Mouse (Mus musculus) gastrocnemius, postnatal 14 days (tissue): ENCODE results near the gene Tmem102. TPM values are rescaled to one million over a fixed set of nuclear protein-coding genes. Genes with fewer than 3 reads are reported as not detected.
A peak's percentile ranks its signal among the peaks of the same experiment; 100 is the strongest.

Experiments
- DNase-seq: peaks from one replicate; pipeline ENCODE4 v3.0.0; 2021; ENCODE audit warnings: mixed read lengths
- intact Hi-C: fragments of 180-260 bp; cut with DNase I; formaldehyde crosslinking; loops from one replicate; pipeline ENCODE4 v1.15.1; 2025; ENCODE audit warnings: low total_unique reads
- total RNA-seq, 2 experiments: library from RNA; stranded (reverse); gene quantifications; 2 replicates each; pipeline ENCODE4 v1.2.3; 2021

Gene Tmem102
- total RNA-seq, 2 experiments from 2014 or later, result 0.16 to 0.27 TPM

DNA sequence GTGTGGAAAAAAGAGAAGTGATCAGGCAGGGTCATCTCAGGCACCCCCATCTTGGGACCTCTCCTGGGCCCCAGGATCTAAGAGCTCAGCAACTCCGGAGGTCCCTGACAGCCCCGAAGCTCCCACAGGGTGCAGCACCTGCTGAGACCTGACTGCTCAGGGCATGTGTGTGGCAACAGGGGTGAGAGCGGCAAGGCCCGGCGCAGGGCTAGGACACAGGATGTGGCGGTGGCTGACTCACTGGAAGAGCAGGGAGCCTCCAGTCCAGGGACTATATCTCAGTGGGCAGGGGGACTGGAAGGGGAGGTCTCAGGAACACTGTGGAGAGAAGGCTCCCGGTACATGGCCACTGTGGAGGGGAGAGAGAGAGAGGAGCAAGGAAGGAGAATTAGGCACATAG lies 7.5 kb downstream of the Tmem102 start:
- intact Hi-C loops, result loop anchor here (5.0 kb wide), 1 partner anchor 36 kb away; the partner anchor contains the start of gene Slc35g3
- no peak for DNase-seq

DNA sequence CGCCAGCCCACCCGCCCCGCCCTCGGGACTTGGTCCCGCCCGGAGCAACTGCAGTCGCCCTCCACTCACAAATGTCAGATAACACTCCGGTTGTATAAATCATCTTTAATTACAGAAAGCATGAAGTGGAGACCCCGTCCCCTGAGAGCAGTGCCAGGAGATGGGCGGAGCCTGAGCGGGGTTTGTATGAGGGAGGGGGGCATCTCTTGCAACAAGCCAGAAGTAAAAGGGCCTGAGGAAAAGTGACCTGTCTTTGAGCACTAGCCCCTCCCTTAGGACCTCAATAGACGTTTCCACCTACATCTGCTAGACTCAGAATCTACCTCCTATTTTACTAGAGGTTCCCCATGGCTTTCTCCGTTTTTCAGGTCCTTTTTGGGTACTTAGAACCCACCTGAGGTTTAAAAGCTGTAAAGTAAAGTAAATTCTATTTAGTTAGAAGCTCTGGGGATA lies 9.4 kb downstream of the Tmem102 start:
- intact Hi-C loops, result loop anchor here (5.0 kb wide), 1 partner anchor 34 kb away; the partner anchor contains the start of gene Slc35g3
- DNase-seq, result no peak

DNA sequence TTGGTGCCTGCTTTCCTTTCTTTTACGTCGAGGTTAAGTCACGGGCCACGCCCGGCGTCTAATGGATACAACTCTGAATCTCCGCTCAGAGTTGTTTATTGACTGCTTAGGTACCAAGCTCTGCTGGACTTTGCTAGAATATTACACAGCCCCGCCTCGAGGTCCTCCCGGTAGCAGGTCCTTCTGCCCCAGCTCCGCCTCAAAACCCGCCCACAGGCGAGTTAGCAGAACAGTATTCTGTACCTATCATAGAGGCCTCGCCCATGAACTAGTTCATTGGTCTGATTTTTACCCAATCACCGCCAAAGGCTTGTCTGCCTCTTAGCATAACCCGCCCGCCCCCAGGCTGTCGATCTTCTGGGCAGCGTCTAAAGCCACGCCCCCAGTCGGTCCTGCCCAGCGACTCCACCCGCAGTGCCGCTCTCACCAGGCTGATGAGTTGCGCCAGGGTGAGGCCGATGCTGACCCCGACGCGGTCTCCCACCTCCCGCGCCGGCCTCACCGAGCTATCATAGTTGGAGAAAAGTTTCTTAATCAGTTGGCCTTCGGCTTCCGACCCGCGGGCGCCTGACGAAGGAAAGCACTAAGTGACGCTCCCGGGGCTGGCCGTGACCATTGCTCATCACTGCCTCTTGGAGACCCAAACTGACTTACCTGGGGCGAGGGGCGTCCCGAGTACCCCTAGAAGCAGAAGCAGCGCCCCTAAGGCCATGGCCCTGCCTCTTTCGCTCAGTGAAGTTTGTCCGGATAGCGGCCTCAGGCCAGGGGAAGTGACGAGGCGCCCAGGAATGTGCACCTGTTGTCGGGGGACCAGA lies 10.0 kb downstream of the Tmem102 start, which contains the start of gene Chrnb1:
Gene Chrnb1, minus strand, starts transcription at position 776 of the 815 bp plus-strand sequence.
- peak; percentile 96 for DNase-seq
- intact Hi-C loops, result loop anchor here (5.0 kb wide), 1 partner anchor 33 kb away; the partner anchor contains the start of gene Slc35g3

DNA sequence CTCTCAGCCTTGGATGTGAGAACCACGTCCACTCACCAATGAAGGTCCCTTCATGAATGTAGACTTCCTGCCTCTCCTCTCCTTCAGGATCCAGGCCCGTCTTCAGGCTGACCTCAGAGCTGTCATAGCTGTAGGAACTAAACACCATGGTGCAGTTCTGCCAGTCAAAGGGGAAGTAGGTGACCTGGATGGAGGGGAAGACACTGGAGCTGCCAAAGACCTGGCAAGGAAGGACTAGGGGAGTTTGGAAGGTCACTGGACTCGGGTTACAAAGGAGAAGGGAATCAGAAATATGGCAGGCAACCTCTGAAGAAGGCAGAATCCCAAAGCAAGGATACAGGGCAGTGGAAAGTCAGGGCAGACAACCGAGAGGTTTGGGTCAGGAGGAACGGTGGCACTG lies 12.0 kb downstream of the Tmem102 start:
- DNase-seq, result no peak
- intact Hi-C loops, result loop anchor here (5.0 kb wide), 1 partner anchor 829 kb away; no protein-coding TSS in a partner anchor

DNA sequence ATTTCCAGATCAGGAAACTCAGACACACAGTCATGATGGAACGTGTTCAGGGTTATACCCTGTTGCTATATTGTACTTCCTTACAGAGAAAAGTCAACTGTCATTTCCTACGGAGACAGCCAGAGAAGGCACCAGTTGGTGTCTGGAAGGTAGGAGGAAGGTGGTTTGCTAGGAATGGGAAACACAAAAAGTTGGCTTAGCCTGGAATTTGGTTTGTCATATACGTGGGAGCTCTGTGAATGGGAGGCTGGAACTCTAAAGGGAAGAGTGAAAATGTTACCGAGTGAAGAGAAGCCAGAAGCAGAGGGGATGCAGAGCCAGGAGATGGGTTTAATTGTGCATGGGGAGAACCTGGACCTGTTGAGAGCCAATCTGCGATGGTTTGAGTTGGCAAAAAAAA lies 14.0 kb downstream of the Tmem102 start:
- DNase-seq, result no peak
- intact Hi-C loops, result loop anchor here (5.0 kb wide), 1 partner anchor 831 kb away; no protein-coding TSS in a partner anchor

DNA sequence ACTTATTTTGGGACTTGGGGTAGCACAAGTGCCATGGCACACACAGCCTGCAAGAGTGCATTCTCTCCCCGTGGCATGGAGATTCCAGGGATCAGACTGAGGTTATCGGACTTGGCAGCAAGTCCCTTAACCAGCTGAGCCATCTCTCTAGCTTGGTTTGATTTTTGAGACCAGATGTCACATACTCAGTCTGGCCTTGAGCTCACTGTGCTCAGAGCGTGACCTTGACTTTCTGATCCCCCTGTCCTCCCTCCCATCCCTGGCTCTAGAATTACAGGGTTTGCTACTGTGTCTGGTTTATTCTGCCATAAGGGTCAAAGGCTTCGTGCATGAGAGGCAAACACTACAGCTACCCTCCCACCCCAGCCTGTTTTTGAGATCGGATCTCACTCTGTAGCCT lies 16.0 kb downstream of the Tmem102 start:
- DNase-seq, result no peak
- intact Hi-C loops, result no loop called here

DNA sequence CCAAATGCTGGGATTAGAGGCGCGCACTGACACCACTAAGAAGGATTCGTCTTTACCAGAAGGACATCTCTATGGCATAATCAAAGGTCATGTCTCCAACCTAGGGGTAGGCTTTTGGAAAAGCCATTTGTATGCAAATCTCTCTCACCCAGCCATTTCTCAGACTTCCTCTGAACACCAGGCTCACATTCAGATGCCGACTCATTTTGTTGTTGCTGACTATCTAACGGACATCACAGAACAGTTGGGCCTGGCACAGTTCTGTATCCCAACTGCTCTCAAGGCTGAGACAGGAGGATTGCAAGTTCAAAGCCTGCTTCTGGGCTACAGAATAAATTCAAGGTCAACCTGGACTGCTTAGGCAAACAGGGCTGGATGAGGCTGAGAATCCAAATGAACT lies 18.1 kb downstream of the Tmem102 start:
- DNase-seq, result no peak
- intact Hi-C loops, result no loop called here

DNA sequence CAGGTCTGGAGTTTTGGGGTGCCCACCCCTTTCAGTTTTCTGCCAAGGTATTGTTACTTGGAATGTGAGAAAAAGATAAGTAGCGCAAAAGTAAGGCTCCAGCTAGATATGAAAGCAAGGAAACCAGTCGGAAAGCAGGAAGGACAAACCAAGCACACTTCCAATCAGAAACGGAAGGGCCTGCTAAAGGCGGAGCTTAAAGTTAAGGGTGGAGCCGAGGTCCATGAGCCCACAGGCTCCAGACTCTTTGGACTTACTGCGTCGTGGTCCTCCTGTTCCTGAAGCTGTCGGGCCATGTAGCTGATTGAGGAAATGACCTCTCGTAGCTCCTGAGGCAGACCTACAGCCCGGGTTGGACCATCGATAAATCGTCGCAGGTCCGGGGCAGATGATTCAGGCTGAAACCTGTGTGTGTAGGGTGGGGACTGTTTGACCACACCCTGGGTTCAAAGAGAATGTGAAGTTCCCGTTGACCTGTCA lies 20.6 kb downstream of the Tmem102 start:
- no peak for DNase-seq
- intact Hi-C loops, result no loop called here

DNA sequence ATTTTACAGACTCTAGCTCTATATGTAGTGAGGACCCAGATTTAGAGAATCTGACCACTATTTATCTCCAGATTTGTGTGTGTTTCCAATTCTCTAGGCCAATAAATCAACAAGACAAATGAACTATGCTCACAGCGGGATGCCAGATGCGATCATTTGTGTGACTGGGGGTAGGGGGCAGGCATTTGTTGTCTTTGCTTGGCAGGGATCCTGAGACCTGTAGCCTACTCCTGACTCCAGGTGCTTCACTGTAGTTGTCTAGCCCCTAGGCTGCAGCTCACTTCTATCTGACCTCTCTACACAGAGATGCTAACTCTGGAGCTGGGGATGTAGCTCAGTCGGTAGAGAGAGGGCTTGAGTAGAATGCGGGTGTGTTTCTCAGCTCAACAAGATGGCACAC lies 23.6 kb downstream of the Tmem102 start:
- intact Hi-C loops, result no loop called here
- no peak for DNase-seq

DNA sequence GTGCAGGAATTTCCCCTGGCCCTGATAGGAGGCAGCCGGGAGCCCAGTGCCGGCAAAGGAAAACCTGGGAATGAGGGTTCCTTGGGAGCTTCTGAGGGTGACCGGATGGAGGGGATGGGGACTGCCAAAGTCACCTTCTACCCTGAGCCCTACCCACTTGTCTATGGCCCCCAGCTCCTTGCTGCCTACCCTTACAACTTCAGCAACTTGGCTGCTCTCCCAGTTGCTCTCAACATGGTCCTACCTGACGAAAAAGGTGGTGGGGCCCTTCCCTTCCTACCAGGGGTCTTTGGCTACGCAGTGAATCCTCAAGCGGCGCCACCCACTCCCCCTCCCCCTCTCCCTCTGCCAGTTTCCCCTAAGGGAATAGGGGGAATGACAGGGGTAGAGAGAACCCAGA lies 26.4 kb downstream of the Tmem102 start:
- DNase-seq, result no peak
- intact Hi-C loops, result no loop called here

DNA sequence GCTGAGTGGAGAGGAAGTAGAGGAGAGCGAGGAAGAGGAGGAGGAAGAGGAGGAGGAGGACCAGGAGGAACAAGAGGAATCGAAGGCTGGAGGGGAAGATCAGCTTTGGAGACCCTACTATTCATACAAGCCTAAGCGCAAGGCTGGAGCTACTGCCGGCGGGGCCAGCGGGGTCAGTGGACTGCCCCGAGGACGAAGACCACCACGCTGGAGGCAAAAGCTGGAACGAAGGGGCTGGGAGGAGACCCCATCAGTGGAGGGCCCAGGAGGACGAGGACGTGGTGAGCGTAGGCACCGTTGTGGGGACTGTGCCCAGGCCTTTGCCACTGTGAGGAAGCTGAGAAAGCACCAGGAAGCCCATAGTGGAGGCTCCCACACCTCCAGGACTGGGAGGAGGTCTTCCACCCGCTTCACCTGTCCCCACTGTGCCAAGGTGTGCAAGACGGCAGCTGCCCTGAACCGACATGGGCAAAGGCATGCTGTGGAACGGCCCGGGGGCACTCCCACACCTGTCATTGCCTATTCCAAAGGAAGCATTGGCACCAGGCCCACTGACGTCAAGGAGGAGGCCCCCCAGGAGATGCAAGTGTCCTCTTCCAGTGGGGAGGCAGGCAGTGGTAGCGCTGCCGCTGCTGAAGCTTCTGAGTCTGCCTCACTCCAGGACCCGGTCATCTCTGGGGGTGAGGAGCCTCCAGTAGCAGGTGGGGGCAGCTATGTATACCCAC lies 27.0 kb downstream of the Tmem102 start:
- intact Hi-C loops, result no loop called here
- DNase-seq, result no peak

DNA sequence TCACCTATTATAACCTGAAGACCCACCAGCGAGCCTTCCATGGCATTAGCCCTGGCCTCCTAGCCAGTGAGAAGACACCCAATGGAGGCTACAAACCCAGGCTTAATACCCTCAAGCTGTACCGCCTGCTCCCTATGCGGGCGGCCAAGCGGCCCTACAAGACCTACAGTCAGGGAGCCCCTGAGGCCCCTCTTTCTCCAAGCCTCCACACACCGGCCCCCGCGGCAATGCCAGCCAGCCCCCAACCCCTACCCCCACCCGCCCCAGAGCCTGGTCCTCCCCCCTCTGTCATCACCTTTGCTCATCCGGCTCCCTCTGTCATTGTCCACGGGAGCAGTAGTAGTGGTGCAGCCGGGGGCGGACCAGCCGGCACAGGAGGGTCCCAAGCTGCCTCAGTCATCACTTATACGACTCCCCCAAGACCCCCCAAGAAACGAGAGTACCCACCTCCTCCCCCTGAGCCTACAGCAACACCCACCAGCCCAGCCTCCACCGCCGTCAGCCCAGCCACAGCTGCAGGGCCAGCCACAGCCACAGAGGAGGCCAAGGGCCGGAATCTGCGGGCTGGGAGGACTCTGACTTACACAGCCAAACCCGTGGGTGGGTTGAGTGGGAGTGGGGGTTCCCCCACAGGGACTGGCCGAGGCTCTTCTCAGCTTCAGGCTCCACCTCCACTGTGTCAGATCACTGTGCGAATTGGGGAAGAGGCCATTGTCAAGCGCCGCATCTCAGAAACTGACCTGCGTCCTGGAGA lies 27.7 kb downstream of the Tmem102 start:
- intact Hi-C loops, result no loop called here
- no peak for DNase-seq

DNA sequence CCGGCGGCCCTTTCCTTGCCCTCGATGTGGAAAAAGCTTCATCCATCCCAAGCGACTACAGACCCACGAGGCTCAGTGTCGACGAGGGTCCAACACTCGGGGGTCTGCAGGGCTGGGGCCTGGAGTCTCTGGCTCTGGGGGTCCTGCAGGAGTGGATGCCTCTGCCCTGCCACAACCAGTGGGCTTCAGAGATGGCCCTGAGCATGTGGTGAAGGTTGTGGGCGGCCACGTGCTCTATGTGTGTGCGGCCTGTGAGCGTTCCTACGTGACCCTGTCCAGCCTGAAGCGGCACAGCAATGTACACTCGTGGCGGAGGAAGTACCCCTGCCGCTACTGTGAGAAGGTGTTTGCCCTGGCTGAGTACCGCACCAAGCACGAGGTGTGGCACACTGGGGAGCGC lies 28.9 kb downstream of the Tmem102 start:
- no peak for DNase-seq
- intact Hi-C loops, result no loop called here

DNA sequence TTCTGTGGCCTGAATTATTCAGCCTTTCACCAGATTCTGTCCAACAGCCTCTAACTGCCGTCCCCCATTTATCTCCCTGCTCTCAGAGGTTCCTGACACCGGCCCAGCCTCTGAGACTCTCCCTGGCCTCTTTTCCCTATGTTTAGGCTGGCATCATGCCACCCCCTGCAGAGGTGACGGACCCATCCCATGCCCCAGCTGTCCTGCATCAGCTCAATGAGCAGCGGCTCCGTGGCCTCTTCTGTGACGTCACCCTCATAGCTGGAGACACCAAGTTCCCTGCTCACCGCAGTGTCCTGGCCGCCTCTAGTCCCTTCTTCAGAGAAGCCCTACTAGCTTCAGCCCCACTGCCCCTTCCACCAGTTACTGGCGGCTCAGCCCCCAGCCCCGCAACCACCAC lies 29.7 kb downstream of the Tmem102 start:
- intact Hi-C loops, result no loop called here

DNA sequence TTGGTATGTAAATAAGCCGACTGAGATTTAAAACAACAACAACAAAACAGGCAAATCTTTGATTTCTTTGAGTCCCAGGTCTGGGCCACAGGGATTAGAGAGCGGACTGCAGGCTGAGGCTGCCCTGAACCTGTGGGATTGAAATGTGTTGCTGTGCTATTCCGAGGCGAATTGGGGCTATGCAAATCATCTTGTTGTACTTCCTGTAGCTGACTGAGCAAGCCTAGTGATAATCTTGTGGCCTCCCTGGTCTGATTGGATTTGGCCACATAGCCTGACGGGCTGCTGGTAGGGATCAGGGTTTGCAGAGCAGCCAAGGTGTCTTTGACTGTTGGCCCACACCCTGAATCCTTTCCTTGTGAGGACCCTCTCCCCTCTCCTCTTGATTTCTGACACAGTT lies 30.5 kb downstream of the Tmem102 start:
- intact Hi-C loops, result no loop called here

More for the DNA sequence above, 29.7 kb downstream of the Tmem102 start:
- DNase-seq, result no peak

DNA sequence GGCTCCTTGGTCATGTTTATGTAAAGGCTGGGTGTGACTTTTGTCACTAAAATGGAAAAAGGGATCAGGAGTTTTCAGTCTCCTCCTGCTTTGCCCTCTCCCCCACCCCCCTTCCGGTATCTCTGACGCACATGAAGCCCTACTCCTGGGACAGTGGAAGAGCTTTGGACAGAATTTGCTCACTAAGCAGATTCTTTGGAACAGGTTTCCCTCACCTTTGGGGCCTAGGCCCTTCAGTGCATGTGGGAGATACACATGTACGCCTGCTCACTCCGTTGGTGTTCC lies 37.9 kb downstream of the Tmem102 start:
- no peak for DNase-seq

More for the DNA sequence above, 30.5 kb downstream of the Tmem102 start:
- no peak for DNase-seq

DNA sequence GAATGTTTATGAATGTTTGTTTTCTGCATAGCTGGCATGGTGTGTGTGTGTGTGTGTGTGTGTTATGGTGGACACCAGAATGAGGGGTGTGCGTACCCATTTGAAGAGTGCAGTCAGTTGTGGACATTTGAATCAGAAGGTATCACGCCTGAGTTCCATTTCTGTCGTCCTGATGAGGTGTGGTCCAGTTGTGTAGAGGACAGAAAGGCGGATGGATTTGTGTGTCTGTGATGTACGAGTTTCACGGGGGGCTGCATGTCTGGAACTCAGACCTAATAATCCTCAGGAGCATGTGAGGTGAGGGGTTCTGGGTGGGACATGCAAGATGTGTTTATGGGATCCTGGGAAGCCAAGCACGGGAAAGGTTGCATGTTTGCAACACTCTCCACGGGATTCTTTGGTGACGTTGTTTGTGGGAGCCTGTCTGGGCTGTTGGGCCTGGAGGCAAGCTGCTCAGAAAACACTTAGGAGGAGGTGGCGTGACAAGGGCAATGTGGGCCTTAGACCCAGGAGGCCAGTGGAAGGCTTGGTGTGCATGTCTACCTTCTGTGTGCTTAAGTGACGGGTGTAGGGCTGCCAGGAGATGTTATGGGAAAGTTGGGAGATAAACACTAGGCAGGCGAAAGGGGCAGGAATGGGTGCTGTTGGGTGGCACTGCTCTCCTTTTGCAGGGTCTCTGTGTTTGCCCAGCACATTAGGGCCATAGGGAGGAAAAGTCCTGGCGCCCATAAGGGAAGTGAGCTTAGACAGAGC lies 38.4 kb downstream of the Tmem102 start:
- no peak for DNase-seq
- intact Hi-C loops, result no loop called here

More for the DNA sequence above, 37.9 kb downstream of the Tmem102 start:
- intact Hi-C loops, result no loop called here

DNA sequence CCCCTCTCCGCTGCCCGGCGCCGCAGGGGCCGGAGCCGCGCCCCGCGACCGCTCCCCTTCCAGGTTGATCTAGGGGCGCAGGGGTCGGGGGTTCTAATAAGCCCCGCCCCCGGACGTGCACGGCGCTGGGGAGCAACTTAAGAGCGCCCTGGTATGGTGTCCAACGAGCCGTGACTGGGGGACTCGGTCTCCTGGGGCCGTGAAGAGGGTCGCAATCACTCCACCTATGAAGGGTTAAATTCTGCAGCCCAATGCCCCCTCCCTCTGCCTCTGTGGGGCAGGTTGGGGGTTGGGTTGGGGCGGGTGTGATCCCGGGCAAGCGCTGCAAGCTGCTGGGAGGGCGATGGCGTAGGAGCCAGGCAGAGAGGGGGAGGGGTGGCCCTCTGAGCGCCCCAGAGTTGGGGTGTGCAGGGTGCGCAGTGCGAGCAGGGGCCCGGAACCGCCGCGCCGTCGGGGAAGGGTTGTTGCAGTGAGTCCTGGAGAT lies 39.3 kb downstream of the Tmem102 start:
- intact Hi-C loops, result no loop called here
- peak; percentile 80 for DNase-seq
